Mouse (Mus musculus) MEL (cell line): ENCODE data around the gene Slc7a5.

Source experiments
- CTCF ChIP-seq, 3 experiments: IDR thresholded peaks in 2 of 3; conservative IDR thresholded peaks in 1 of 3; 2 replicates each; pipeline ENCODE4 v1.5.1; 2011 to 2012; ENCODE audit warnings: low read length in 3 of 3, low read depth in 2 of 3, mild to moderate bottlenecking in 2 of 3, improper control_type of control experiment in 1 of 3, inconsistent platforms in 1 of 3, mixed read lengths in 1 of 3, moderate library complexity in 1 of 3; ENCODE audit not compliant: control insufficient read depth in 1 of 3, insufficient read depth in 1 of 3, poor library complexity in 1 of 3, severe bottlenecking in 1 of 3
- EP300 ChIP-seq, 2 experiments: IDR thresholded peaks; 2 replicates each; pipeline ENCODE4 v1.6.1; 2011; ENCODE audit warnings: improper control_type of control experiment in 2 of 2, low read length in 2 of 2, low read depth in 1 of 2, mild to moderate bottlenecking in 1 of 2
- ETS1 ChIP-seq: IDR thresholded peaks from 2 replicates; pipeline ENCODE4 v1.6.1; 2012; ENCODE audit warnings: low read depth, mild to moderate bottlenecking, inconsistent platforms, low read length, improper control_type of control experiment, moderate library complexity
- GABPA ChIP-seq: IDR thresholded peaks from 2 replicates; pipeline ENCODE4 v1.6.1; 2012; ENCODE audit warnings: low read depth, mild to moderate bottlenecking, inconsistent platforms, low read length, improper control_type of control experiment, moderate library complexity
- HCFC1 ChIP-seq: IDR thresholded peaks from 2 replicates; pipeline ENCODE4 v1.6.1; 2012; ENCODE audit warnings: low read depth, mild to moderate bottlenecking, inconsistent platforms, low read length, improper control_type of control experiment, moderate library complexity
- MAX ChIP-seq: IDR thresholded peaks from 2 replicates; pipeline ENCODE4 v1.6.1; 2011; ENCODE audit warnings: low read length, improper control_type of control experiment
- MAZ ChIP-seq: IDR thresholded peaks from 2 replicates; pipeline ENCODE4 v1.6.1; 2012; ENCODE audit warnings: low read depth, mild to moderate bottlenecking, inconsistent platforms, low read length, improper control_type of control experiment
- POLR2A ChIP-seq, 2 experiments: IDR thresholded peaks; 2 replicates each; pipeline ENCODE4 v1.6.1; 2011 to 2012; ENCODE audit warnings: low read length in 2 of 2, mild to moderate bottlenecking in 2 of 2, control low read depth in 1 of 2, improper control_type of control experiment in 1 of 2, low read depth in 1 of 2, moderate library complexity in 1 of 2; ENCODE audit not compliant: control insufficient read depth in 1 of 2, insufficient read depth in 1 of 2, poor library complexity in 1 of 2
- RCOR1 ChIP-seq: IDR thresholded peaks from 2 replicates; pipeline ENCODE4 v1.6.1; 2012; ENCODE audit warnings: low read depth, mild to moderate bottlenecking, inconsistent platforms, low read length, improper control_type of control experiment
- SMC3 ChIP-seq: IDR thresholded peaks from 2 replicates; pipeline ENCODE4 v1.6.1; 2011; ENCODE audit warnings: low read depth, low read length, improper control_type of control experiment
- TBP ChIP-seq: IDR thresholded peaks from 2 replicates; pipeline ENCODE4 v1.8.0; 2011; ENCODE audit warnings: low read depth, low read length, improper control_type of control experiment
- USF1 ChIP-seq: IDR thresholded peaks from 2 replicates; pipeline ENCODE4 v1.6.1; 2014; ENCODE audit warnings: low read depth, mild to moderate bottlenecking, inconsistent platforms, low read length, improper control_type of control experiment, moderate library complexity
- ZC3H11A ChIP-seq: IDR thresholded peaks from 2 replicates; pipeline ENCODE4 v1.6.1; 2012; ENCODE audit warnings: low read depth, mild to moderate bottlenecking, inconsistent platforms, low read length, improper control_type of control experiment
- ZKSCAN1 ChIP-seq: IDR thresholded peaks from 2 replicates; pipeline ENCODE4 v1.6.1; 2012; ENCODE audit warnings: low read depth, mild to moderate bottlenecking, inconsistent platforms, low read length, improper control_type of control experiment, moderate library complexity

DNA sequence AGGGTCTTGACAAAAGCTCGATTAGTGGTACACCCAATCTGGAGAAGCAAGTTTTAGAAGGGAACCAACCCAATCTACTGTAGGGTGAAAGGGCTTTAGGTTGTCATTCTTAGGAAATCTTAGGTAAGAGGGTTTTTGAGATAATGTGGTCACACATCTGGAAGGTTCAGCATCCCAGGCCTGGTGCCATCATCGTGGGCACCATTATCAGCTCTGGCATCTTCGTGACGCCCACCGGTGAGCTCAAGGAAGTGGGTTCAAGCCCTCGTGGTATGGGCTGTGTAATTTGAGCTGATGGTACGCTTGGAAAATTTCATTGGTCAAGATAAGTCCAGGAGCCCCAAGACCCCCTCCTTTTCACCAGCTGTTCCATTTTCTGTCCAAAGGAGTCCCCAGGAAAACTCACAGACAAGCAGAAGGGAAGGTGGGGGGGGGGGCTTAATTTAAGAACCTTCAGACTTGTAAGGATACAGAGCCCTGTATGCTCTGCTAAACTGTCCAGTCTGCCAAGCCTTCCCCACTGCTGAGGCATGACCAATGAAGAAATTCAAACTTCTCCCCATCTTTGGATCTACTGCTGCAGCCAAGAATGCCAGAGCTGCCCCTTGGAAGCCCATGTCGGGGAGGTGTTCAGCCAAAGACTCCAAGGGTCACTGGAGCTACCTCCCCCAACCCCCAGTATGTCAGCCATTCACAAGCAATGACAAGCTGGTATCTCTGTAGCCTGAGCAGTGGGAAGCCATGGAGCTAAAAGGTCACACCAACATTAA, 1.1 kb upstream of the Slc7a5 start:
- TF ChIP-seq POLR2A (IDR thresholded peaks at IDR 0.05; ENCODE audit: control insufficient read depth in 1 of 2, insufficient read depth in 1 of 2, low read depth in 1 of 2, low read length in 2 of 2, poor library complexity in 1 of 2) (no peak), SMC3 (no peak), ETS1 (peak; percentile 69), MAZ (no peak), CTCF (IDR thresholded peaks at IDR 0.05 in 2 of 3, conservative IDR thresholded peaks at IDR 0.05 in 1 of 3; ENCODE audit: control insufficient read depth in 1 of 3, insufficient read depth in 1 of 3, low read depth in 2 of 3, low read length in 3 of 3, poor library complexity in 1 of 3, severe bottlenecking in 1 of 3) (no peak), MAX (no peak; the same call in 1 of the 2 replicates), USF1 (peak; percentile 27; the same call in 1 of the 2 replicates), TBP (no peak), ZC3H11A (no peak), GABPA (no peak), RCOR1 (no peak), EP300 (IDR thresholded peaks at IDR 0.05; ENCODE audit: low read depth in 1 of 2, low read length in 2 of 2) (no peak; a peak in 1 of 4 replicates), ZKSCAN1 (no peak), HCFC1 (peak; percentile 16; the same call in 1 of the 2 replicates)
